Mouse (Mus musculus): ENCODE data around the gene Trappc3.

The Trappc3 gene

GRCm38 (mm10) chr4:126309922-126310309 is 47.8 kb downstream of the Trappc3 start:
- DNase-seq (ENCODE audit: extremely low read depth, insufficient read length, low spot score), result peak; percentile 31

- DNase-seq (ENCODE audit: extremely low read depth, insufficient read length, low spot score), result no peak
Observed at GRCm38 (mm10) chr4:126310344-126310743, 48.2 kb downstream of the Trappc3 start.

- no peak for DNase-seq (ENCODE audit: extremely low read depth, insufficient read length, low spot score)
Observed at GRCm38 (mm10) chr4:126311566-126312200, 49.6 kb downstream of the Trappc3 start.

GRCm38 (mm10) chr4:126313202-126313601 is 51.1 kb downstream of the Trappc3 start:
- DNase-seq (ENCODE audit: extremely low read depth, insufficient read length, low spot score), result no peak

- no peak for DNase-seq (ENCODE audit: extremely low read depth, insufficient read length, low spot score)
Observed at GRCm38 (mm10) chr4:126314393-126314792, 52.3 kb downstream of the Trappc3 start.

GRCm38 (mm10) chr4:126315931-126316330 is 53.8 kb downstream of the Trappc3 start:
- no peak for DNase-seq (ENCODE audit: extremely low read depth, insufficient read length, low spot score)

- DNase-seq (ENCODE audit: extremely low read depth, insufficient read length, low spot score), result no peak
Observed at GRCm38 (mm10) chr4:126316443-126317040, 54.4 kb downstream of the Trappc3 start.

- DNase-seq (ENCODE audit: extremely low read depth, insufficient read length, low spot score), result no peak
Observed at GRCm38 (mm10) chr4:126319806-126320205, 57.7 kb downstream of the Trappc3 start.

- DNase-seq (ENCODE audit: extremely low read depth, insufficient read length, low spot score), result peak; percentile 94
Observed at GRCm38 (mm10) chr4:126321111-126321853, 59.2 kb downstream of the Trappc3 start, which contains the start of gene Adprhl2. TSS of gene Adprhl2 (minus strand) at chr4:126321703.

GRCm38 (mm10) chr4:126321854-126322511 is 59.9 kb downstream of the Trappc3 start:
- no peak for DNase-seq (ENCODE audit: extremely low read depth, insufficient read length, low spot score)

GRCm38 (mm10) chr4:126322646-126323045 is 60.5 kb downstream of the Trappc3 start:
- DNase-seq (ENCODE audit: extremely low read depth, insufficient read length, low spot score), result no peak

- no peak for DNase-seq (ENCODE audit: extremely low read depth, insufficient read length, low spot score)
Observed at GRCm38 (mm10) chr4:126324861-126325260, 62.7 kb downstream of the Trappc3 start.

GRCm38 (mm10) chr4:126325281-126325861 is 63.2 kb downstream of the Trappc3 start, which contains the start of gene Tekt2:
TSS of gene Tekt2 (minus strand) at chr4:126325688.
- no peak for DNase-seq (ENCODE audit: extremely low read depth, insufficient read length, low spot score)
